Mouse (Mus musculus) heart, adult 18-20 months (tissue): Measurements from ENCODE around the gene Was. TPM values are rescaled to one million over a fixed set of nuclear protein-coding genes. Genes with fewer than 3 reads are reported as not detected.
"Not testable (repeated sequence)": the region's sequence is repeated elsewhere in the genome, so short reads cannot be mapped to it uniquely, and the experiment has no call there.

ENCODE experiments used
- DNase-seq, 2 experiments: peaks; one replicate each; pipeline ENCODE4 v3.0.0; 2021 to 2022; ENCODE audit warnings: mixed read lengths in 1 of 2
- long read RNA-seq, 2 experiments: library from polyadenylated mRNA; stranded (forward); transcript quantifications; one replicate each; pipeline ENCODE4 v2.0.0; 2021
- total RNA-seq, 2 experiments: library from RNA; stranded (reverse); gene quantifications; 2 replicates each; pipeline ENCODE4 v1.2.3; 2021

The Was gene
- 1 to 10 TPM; 1.5 to 3.5 TPM for total RNA-seq
- long read RNA-seq, experiment 1 = 0 reads
- long read RNA-seq, experiment 2 = 0 reads

GRCm38 (mm10) chrX:8090346-8090953 lies at the start of gene Was:
TSS of gene Was (minus strand) at chrX:8090498.
- DNase-seq = peak; percentile 22 to 44

GRCm38 (mm10) chrX:8139480-8139879 lies 49.2 kb upstream of the Was start:
- DNase-seq = no peak

GRCm38 (mm10) chrX:8135886-8136285 lies 45.6 kb upstream of the Was start:
- no peak for DNase-seq

- peak; percentile 88 to 94 for DNase-seq
Measured at GRCm38 (mm10) chrX:8132017-8132976, 42.0 kb upstream of the Was start, which contains the start of gene Wdr13. TSS of gene Wdr13 (minus strand) at chrX:8132892.

- no peak for DNase-seq
Measured at GRCm38 (mm10) chrX:8131393-8131792, 41.1 kb upstream of the Was start.

- no peak for DNase-seq
Measured at GRCm38 (mm10) chrX:8125235-8125634, 34.9 kb upstream of the Was start.

- no peak for DNase-seq
Measured at GRCm38 (mm10) chrX:8123821-8124470, 33.6 kb upstream of the Was start.

- DNase-seq = no peak
Measured at GRCm38 (mm10) chrX:8117264-8117663, 27.0 kb upstream of the Was start.

- no peak for DNase-seq
Measured at GRCm38 (mm10) chrX:8115275-8115674, 25.0 kb upstream of the Was start.

- DNase-seq = no peak
Measured at GRCm38 (mm10) chrX:8105019-8105418, 14.7 kb upstream of the Was start.

GRCm38 (mm10) chrX:8102213-8102668 lies 11.9 kb upstream of the Was start:
- no peak for DNase-seq

GRCm38 (mm10) chrX:8101017-8101416 lies 10.7 kb upstream of the Was start:
- DNase-seq = no peak

GRCm38 (mm10) chrX:8099435-8099834 lies 9.1 kb upstream of the Was start:
- DNase-seq = no peak

GRCm38 (mm10) chrX:8096787-8097242 lies 6.5 kb upstream of the Was start:
- DNase-seq = peak; percentile 96 to 97

- peak; percentile 87 to 88 for DNase-seq
Measured at GRCm38 (mm10) chrX:8096068-8096786, 5.9 kb upstream of the Was start.

GRCm38 (mm10) chrX:8095546-8095945 lies 5.2 kb upstream of the Was start:
- DNase-seq = no peak

- DNase-seq = not testable (repeated sequence)
Measured at GRCm38 (mm10) chrX:8090954-8091347, 653 bp upstream of the Was start.

- no peak for DNase-seq
Measured at GRCm38 (mm10) chrX:8089746-8090145, 552 bp downstream of the Was start.

- no peak for DNase-seq
Measured at GRCm38 (mm10) chrX:8085611-8086010, 4.7 kb downstream of the Was start.

- DNase-seq = no peak
Measured at GRCm38 (mm10) chrX:8084771-8085259, 5.5 kb downstream of the Was start.

GRCm38 (mm10) chrX:8075104-8075503 lies 15.2 kb downstream of the Was start:
- no peak for DNase-seq
